Mouse (Mus musculus) thymus, postnatal 25 days (tissue): ENCODE measurements at regions not wholly inside any gene's neighbourhood (a gene's known extent, or its start where the extent isn't known, plus 50 kb on each side); places are given as distances from the start of the nearest gene placed in this dataset.

ENCODE experiments used
- DNase-seq: peaks from one replicate; pipeline ENCODE4 v3.0.0; 2022

DNA sequence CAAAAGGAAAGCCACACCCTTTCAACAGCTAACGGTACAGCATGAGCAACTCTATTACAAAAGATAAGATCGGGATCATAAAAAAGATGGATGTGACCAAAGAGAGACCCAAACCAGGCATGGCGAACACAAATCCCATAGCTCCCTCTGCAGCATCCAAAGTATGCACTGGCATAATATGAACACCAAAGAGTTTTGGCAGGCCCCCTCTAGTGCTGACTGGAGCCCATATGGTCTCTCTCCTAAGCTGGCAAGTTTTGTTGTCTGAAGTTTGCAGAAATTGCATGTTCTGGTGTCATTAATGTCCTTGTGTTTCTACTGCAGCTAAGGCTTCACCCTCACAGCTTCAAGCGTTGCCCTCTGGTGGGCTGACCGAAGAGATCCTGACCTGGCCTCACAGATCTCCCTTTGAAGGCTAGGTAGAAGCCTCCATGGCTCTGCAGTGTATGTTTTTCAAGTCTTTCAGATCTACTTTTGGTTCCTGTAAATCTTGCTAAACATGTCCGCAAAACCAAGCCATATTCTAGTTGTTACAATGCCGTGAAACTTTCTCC lies 75.7 kb upstream of the Bcl2l14 start:
- no peak for DNase-seq

DNA sequence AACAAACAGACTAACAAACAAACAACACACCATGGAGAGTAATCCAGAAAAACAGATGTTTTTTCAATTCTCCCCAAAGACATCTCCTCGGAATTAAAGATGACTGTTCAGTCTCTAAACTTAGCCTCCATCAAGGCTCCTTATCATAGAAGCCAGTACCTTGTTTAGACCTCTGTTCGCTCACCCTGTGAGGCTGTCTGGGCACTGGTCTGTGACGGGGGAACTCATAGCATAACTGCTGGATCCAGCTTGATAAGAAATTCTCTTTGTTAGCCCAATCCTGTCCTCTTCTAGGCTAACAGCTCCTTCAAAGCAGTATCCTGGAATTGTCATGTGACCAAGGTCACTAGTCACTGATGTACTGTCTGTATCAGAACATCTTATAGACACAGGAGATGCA lies 72.1 kb upstream of the Bcl2l14 start:
- DNase-seq = no peak

DNA sequence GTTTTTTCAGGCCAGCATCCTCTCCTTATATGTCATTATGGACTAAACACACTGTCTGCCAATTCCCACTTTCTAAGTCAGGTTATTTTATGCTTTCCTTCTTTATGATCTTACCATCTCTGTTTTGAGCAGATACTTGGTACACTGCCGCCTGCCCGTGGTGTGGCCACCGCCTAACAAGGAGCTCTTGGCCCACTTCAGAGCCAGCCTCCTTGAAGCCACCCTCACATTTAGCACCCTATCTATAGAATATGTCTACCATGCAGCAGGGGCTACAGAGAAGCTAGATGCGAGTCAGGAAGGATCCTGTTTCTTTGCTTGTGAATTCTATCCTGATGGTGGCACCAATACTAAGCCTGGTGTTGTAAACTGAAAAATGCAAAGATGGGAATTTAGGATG lies 70.6 kb upstream of the Bcl2l14 start:
- DNase-seq = no peak

DNA sequence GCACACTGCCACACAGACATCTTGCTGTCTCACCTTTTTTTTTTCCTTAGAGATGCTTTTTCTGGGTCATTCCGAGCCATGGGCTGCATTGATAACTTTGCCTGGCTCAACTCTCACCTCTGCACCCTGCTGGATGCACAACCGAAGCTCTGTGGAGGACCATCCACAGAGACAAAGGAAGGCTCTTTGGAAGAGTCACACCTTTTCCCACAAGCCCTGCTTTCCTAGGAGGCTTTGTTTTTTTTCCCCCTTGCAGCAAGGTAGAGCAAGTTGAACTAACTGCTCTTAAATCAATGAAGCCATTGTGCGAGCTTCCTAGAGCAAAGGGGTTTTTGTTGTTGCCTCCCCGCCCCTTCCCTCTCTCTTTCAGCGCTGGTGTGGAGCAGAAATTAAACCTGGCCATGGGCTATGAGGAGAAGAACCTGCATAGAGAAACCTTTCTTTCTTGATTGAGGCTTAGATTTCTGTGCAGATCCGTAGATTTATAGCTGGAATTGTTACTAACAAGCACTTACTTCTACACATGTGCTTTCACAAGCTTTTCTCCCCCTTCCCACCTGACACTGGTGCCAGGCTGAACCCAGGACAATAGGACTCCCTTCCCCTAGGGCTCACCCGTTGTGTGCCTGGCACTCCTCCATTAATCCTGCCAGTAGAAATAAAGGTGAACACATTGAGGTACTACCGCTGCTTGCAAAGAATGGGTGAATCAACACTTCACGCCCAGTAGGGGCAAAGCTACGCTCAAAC lies 66.4 kb upstream of the Bcl2l14 start:
- no peak for DNase-seq

DNA sequence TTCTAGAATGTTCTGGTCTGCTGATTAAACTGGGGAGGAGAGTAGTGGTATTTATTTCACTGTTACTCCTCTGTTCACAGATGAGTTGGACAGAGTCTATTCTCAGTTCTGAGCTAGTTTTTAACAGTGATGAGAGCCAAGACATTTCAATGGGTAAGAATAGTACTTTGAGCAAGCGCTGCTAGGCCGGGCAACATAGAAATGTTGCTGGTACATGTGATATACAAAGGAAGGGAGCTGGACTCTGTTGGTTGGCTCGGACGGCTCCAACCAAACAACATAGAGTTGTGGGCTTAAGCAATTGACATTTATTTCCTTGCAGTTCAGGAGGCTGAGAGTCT lies 65.8 kb upstream of the Bcl2l14 start:
- no peak for DNase-seq

DNA sequence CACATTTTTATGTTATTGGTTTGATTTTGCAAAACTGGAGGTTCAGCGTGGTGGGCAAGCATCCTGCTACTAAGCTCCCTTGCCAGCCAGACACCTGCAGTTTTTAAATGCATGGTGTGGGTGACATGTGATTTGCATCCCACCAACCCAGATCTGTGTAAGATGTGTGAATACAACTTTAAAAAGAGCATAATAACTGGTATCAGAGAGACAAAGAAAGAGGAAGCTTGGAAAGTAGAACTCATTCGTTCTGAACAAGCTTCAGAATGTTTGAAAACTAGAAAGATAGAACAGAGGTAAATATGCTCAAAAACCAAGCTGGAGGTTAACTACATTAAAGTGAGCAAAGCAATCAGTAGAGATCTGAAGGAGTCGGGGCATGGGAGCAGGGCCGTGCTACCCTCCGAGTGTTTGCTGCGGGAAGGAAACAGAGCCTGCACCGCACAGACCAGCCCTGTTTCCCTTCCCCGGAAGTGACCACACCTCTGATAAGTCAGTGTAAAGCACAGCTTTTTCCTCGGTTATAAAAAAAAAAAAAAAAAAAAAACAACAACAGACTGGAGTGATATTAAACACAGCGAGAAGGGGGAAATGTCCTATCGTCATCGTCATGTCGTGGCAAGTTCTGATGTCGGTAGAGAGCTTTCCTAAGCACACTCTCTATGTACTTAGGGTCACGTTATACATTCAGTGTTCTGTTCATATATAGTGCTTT lies 63.2 kb upstream of the Bcl2l14 start:
- DNase-seq = peak; percentile 29

DNA sequence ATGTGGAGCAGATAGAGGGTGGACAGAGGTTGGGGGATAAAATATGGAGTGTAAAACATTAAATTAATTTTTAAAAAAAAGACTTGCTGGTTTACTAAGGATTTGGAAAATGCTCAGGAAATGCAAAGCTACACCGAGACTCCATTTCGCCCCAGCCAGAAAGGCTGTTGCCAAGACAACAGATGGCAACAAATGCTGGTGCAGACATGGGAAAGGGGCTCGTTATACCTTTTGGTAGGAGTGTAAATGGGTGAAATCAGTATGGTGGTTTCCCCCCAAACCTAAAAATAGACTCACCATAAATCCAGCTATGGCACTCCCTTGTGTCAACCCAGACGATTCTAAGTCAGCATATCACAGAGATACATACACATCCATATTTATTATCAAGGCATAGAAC lies 60.4 kb upstream of the Bcl2l14 start:
- DNase-seq = no peak

DNA sequence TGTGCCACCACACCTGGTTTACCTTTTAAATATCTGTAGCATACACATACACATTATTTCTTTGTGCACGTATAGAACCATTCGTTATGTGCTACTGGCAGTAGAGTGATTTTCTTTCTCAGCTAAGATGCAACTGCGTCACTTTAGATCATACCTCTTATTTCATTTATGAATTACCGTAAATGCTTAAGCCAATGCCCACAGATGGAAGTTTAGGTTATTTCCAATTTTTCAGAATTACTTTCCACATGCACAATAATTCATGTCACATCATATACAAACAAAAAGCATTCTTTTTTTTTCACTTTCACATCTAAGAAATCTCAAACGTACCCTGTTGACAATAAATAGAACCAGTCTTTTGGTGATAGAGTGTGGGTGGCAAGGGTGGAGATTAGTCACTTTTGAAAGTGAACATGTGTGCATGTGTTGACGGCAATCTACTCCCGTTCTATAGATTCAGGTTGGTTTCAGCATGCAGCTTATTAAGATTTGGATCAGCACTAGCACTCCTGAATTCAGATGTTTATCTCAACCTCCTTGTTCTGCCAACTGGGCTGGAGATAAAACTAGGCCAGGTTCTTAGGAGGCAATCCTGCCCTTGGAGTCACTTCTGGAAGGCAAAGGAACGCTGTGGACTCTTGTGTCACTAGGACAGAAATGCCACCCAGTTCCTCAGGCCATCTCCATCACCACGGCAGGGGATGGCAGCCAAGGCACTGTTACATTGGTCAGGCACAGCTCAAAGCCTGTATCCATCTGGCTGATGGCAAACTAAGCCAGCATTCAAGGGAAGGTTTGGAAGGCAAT lies 53.1 kb upstream of the Bcl2l14 start:
- no peak for DNase-seq

DNA sequence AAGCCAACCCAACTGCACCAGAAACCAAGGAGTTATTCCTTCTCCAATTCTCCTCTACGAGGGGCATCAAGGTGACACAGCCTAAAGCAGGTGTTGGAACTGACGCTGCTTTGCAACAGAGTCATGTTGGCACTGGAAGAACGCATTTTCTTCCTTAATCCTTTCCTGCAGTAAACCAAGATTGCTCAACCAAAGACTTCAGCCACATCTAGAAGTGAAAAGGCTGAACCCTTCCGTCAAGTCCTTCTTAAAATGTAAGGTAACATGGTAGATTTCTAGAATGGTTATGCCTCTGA lies 52.6 kb upstream of the Bcl2l14 start:
- DNase-seq = no peak
